Mouse (Mus musculus) olfactory bulb, adult 2 months (tissue): Measurements from ENCODE around the gene Lsmem1.

Experiments
- CTCF ChIP-seq: fragments of 200-500 bp; IDR thresholded peaks from 2 replicates; pipeline ENCODE4 v1.5.1; 2012; ENCODE audit warnings: low read depth, mild to moderate bottlenecking, low read length, moderate library complexity; ENCODE audit not compliant: insufficient read depth
- POLR2A ChIP-seq: fragments of 200-500 bp; IDR thresholded peaks from 2 replicates; pipeline ENCODE4 v1.6.1; 2012; ENCODE audit warnings: mild to moderate bottlenecking, low read depth, low read length, moderate library complexity; ENCODE audit not compliant: insufficient read depth

- TF ChIP-seq CTCF (no peak), POLR2A (peak; percentile 97)
Measured at GRCm38 (mm10) chr12:40223082-40223619, 23.9 kb upstream of the Lsmem1 start.
